Mouse (Mus musculus) heart, embryonic 10.5 days (tissue): ENCODE data around the gene Uap1. TPM values are rescaled to one million over a fixed set of nuclear protein-coding genes. Genes with fewer than 3 reads are reported as not detected.

Source experiments
- polyA plus RNA-seq: library from polyadenylated mRNA; unstranded; fragments of >200 nt; fragmentation: Nextera tagmentation; extraction: Ambion mirVana; gene quantifications from 2 replicates; pipeline ENCODE4 v1.2.1, GENCODE M21; 2016

Uap1 gene
- polyA plus RNA-seq, 1 experiment from 2014 or later: 63.0 TPM

Other genes with a start within 250 kb of the Uap1 start
- gene Ccdc190, start 246.3 kb downstream of the Uap1 start, polyA plus RNA-seq: not detected in 2 replicates
- gene Hsd17b7, start 205.7 kb downstream of the Uap1 start, polyA plus RNA-seq: 27.8 and 30.4 TPM in 2 replicates
- 6.7 and 21.0 TPM in 2 replicates for gene Ddr2, start 64.2 kb downstream of the Uap1 start, polyA plus RNA-seq
- 8.6 and 10.5 TPM in 2 replicates for gene Uhmk1, start 40.4 kb upstream of the Uap1 start, polyA plus RNA-seq
- not detected in 2 replicates for gene Sh2d1b2, start 57.8 kb upstream of the Uap1 start, polyA plus RNA-seq
- gene Sh2d1b1, start 102.4 kb upstream of the Uap1 start, polyA plus RNA-seq: 0.10 TPM in 1 of 2 replicates, not detected in the other
- gene Gm7694, start 131.4 kb upstream of the Uap1 start, polyA plus RNA-seq: 8.1 and 9.0 TPM in 2 replicates
- 2.0 and 3.6 TPM in 2 replicates for gene Spata46, start 133.8 kb upstream of the Uap1 start, polyA plus RNA-seq